Mouse (Mus musculus) ES-Bruce4 (cell line): ENCODE measurements around the gene Zfp984. TPM values are rescaled to one million over a fixed set of nuclear protein-coding genes. Genes with fewer than 3 reads are reported as not detected.
"Not testable (repeated sequence)": the region's sequence is repeated elsewhere in the genome, so short reads cannot be mapped to it uniquely, and the experiment has no call there.

Source experiments
- H3K27ac ChIP-seq: 2 replicates; pipeline ENCODE4 v1.5.1; 2012; ENCODE audit warnings: low read length, inconsistent platforms; ENCODE audit not compliant: insufficient read depth
- H3K27me3 ChIP-seq: 2 replicates; pipeline ENCODE4 v1.6.1; 2012; ENCODE audit warnings: mild to moderate bottlenecking, low read length, inconsistent platforms; ENCODE audit not compliant: control insufficient read depth, poor library complexity, insufficient read depth, severe bottlenecking
- H3K36me3 ChIP-seq: 2 replicates; pipeline ENCODE4 v1.6.1; 2012; ENCODE audit warnings: inconsistent platforms, mild to moderate bottlenecking, low read length, moderate library complexity; ENCODE audit not compliant: control insufficient read depth, poor library complexity, insufficient read depth, severe bottlenecking
- H3K4me1 ChIP-seq: one replicate; pipeline ENCODE4 v1.8.1; 2011; ENCODE audit warnings: low read length; ENCODE audit not compliant: control insufficient read depth, insufficient read depth
- H3K4me3 ChIP-seq: 2 replicates; pipeline ENCODE4 v1.5.1; 2011; ENCODE audit warnings: low read depth, mild to moderate bottlenecking, low read length
- H3K9ac ChIP-seq: 2 replicates; pipeline ENCODE4 v1.6.1; 2012; ENCODE audit warnings: low read depth, mild to moderate bottlenecking, inconsistent platforms; ENCODE audit not compliant: poor library complexity, severe bottlenecking
- H3K9me3 ChIP-seq: replicated peaks from 2 replicates; pipeline ENCODE4 v1.6.1; 2012; ENCODE audit warnings: mild to moderate bottlenecking, low read length, inconsistent platforms; ENCODE audit not compliant: control insufficient read depth, poor library complexity, insufficient read depth, severe bottlenecking
- POLR2A ChIP-seq: IDR thresholded peaks from one replicate; pipeline ENCODE4 v1.8.1; 2011; ENCODE audit warnings: low read length; ENCODE audit not compliant: insufficient read depth
- polyA plus RNA-seq: library from polyadenylated mRNA; stranded (reverse); fragments of >200 nt; gene quantifications from 2 replicates; pipeline ENCODE4 v1.2.4, GENCODE M21; 2011; ENCODE audit warnings: low read depth; ENCODE audit not compliant: missing spikeins, insufficient read depth, insufficient read length

The Zfp984 gene
- polyA plus RNA-seq, 1 experiment, result 59.1 TPM

DNA sequence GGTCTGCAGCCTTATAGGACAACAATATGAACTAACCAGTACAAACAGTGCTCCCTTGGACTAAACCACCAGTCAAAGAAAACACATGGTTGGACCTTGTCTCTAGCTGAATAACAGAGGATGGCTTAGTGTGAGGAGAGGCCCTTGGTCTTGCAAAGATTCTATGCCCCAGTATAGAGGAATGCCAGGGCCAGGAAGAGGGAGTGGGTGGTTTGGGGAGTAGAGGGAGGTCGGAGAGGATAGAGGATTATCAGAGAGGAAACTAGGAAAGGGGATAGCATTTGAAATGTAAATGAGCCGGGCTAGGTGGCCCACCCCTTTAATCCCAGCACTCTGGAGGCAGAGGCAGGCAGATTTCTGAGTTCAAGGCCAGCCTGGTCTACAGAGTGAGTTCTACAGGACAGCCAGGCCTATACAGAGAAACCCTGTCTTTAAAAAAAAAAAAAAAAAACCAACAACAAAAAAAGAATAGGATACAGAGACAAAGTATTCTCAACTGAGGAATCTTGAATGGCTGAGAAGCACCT, 16.1 kb downstream of the Zfp984 start:
- H3K36me3 ChIP-seq, result peaks cover 22% of the 10 kb centered on the region
- not testable (repeated sequence) for H3K4me3 ChIP-seq, H3K9me3 ChIP-seq, H3K9ac ChIP-seq, H3K27ac ChIP-seq, H3K4me1 ChIP-seq, H3K27me3 ChIP-seq

- peaks cover 22% of the 10 kb centered on the region for H3K36me3 ChIP-seq
- H3K9ac ChIP-seq, H3K9me3 ChIP-seq, H3K27me3 ChIP-seq, H3K27ac ChIP-seq, H3K4me1 ChIP-seq, H3K4me3 ChIP-seq: not testable (repeated sequence)
These were observed 17.9 kb downstream of the Zfp984 start for GRCm38 (mm10) chr4:147791729-147792128.

GRCm38 (mm10) chr4:147746255-147746654, 63.3 kb downstream of the Zfp984 start:
- H3K36me3 ChIP-seq, H3K9me3 ChIP-seq, H3K27me3 ChIP-seq, H3K9ac ChIP-seq, H3K4me1 ChIP-seq, H3K4me3 ChIP-seq, H3K27ac ChIP-seq: not testable (repeated sequence)

- Histone ChIP-seq H3K9ac (peak overlapping the region; percentile 76), H3K4me3 (peak overlapping the region; percentile 88), H3K27ac (peak overlapping the region; percentile 75)
- not testable (repeated sequence) for H3K36me3 ChIP-seq, H3K4me1 ChIP-seq, H3K9me3 ChIP-seq, H3K27me3 ChIP-seq
- peak; percentile 29 for TF ChIP-seq POLR2A
These were observed 70.8 kb downstream of the Zfp984 start for GRCm38 (mm10) chr4:147738636-147739369.

Other genes with a start within 250 kb of the Zfp984 start
- 91.2 and 99.8 TPM in 2 replicates for gene Zfp979, start 167.3 kb downstream of the Zfp984 start, polyA plus RNA-seq
- gene Zfp534, start 107.2 kb downstream of the Zfp984 start, polyA plus RNA-seq, result 25.0 and 26.4 TPM in 2 replicates
- 8.8 and 11.5 TPM in 2 replicates for gene Zfp933, start 38.6 kb upstream of the Zfp984 start, polyA plus RNA-seq
- 48.8 and 56.3 TPM in 2 replicates for gene Miip, start 59.0 kb upstream of the Zfp984 start, polyA plus RNA-seq
- gene Fv1, start 59.2 kb upstream of the Zfp984 start, polyA plus RNA-seq, result 9.2 and 12.6 TPM in 2 replicates
- 14.6 and 16.7 TPM in 2 replicates for gene Mfn2, start 94.9 kb upstream of the Zfp984 start, polyA plus RNA-seq
- 21.7 and 26.3 TPM in 2 replicates for gene Plod1, start 127.0 kb upstream of the Zfp984 start, polyA plus RNA-seq
- 23.1 and 23.3 TPM in 2 replicates for gene 2510039O18Rik, start 131.1 kb upstream of the Zfp984 start, polyA plus RNA-seq
- gene Nppb, start 176.0 kb upstream of the Zfp984 start, polyA plus RNA-seq, result 0.87 and 2.1 TPM in 2 replicates
- not detected in 2 replicates for gene Nppa, start 190.9 kb upstream of the Zfp984 start, polyA plus RNA-seq
- gene Clcn6, start 229.0 kb upstream of the Zfp984 start, polyA plus RNA-seq, result 13.7 and 16.7 TPM in 2 replicates
- 9.5 and 13.7 TPM in 2 replicates for gene Mthfr, start 229.3 kb upstream of the Zfp984 start, polyA plus RNA-seq